Mouse (Mus musculus) bone marrow macrophage, adult 2 months (primary cell): ENCODE data around the gene Masp1.

Source experiments
- CTCF ChIP-seq: IDR thresholded peaks from 2 replicates; pipeline ENCODE4 v1.5.1; 2012; ENCODE audit warnings: low read depth, mild to moderate bottlenecking, low read length, moderate library complexity
- POLR2A ChIP-seq: IDR thresholded peaks from 2 replicates; pipeline ENCODE4 v1.6.1; 2012; ENCODE audit warnings: mild to moderate bottlenecking, low read depth, low read length, borderline replicate concordance

GRCm38 (mm10) chr16:23416261-23416656 is 104.4 kb downstream of the Masp1 start:
- no peak for TF ChIP-seq POLR2A
- TF ChIP-seq CTCF: no peak
